Mouse (Mus musculus) Patski (cell line): ENCODE measurements at regions not wholly inside any gene's neighbourhood (a gene's known extent, or its start where the extent isn't known, plus 50 kb on each side); places are given as distances from the start of the nearest gene placed in this dataset.

Source experiments
- ATAC-seq: fragments of 100-300 bp; one replicate; pipeline ENCODE4 v1.8.0; 2021
- CTCF ChIA-PET: fragments of 350-600 bp; sonication (Branson Sonifier 250); formaldehyde crosslinking; loops from one replicate; lab custom pipeline; 2022; ENCODE audit warnings: inconsistent platforms; lab: Charles Lee
- POLR2A ChIA-PET: fragments of 350-600 bp; sonication (Branson Sonifier 250); formaldehyde crosslinking; loops from one replicate; lab custom pipeline; 2022; ENCODE audit warnings: antibody characterized with exemption, inconsistent platforms; lab: Charles Lee
- DNase-seq: peaks from one replicate; pipeline ENCODE4 v3.0.0-alpha.2; 2011; ENCODE audit warnings: low read depth, low spot score
- H3K27me3 ChIP-seq: fragments of 371-371 bp; one replicate; pipeline ENCODE4 v1.5.1; 2021
- CTCF ChIP-seq: fragments of 100-300 bp; IDR thresholded peaks from one replicate; pipeline ENCODE4 v1.5.1; 2021
- in situ Hi-C: fragments of 300-500 bp; cut with MboI; formaldehyde crosslinking; loops from 3 replicates; pipeline ENCODE4 v1.11.1; 2018; ENCODE audit warnings: low pct_unique_long_range_greater_than_20kb, mixed read lengths

DNA sequence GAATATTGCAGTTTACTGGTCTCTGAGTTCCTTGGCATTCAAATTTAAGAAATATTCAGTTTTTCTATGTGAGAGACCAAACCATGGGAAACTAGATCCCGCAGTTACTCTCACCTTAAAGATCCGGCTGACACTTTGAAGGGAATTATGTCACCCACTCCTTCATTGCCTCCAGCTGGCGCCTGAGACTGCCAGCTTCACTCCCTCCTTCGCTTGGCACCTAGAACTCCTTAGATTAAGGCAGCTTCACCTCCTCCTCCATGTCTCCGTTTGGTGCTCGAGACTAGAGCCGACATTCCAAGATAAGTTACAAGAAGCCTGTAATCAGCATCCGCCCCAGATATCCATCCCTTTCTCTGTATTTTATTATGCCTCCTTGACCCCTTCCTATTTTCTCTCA lies 269.3 kb upstream of the Slitrk4 start:
- ChIA-PET CTCF (no interaction called here), POLR2A (no interaction called here)
- no peak for TF ChIP-seq CTCF
- DNase-seq = no peak
- ATAC-seq = no peak
- H3K27me3 ChIP-seq = no peaks in the 10 kb centered on the region
- in situ Hi-C loops = no loop called here

DNA sequence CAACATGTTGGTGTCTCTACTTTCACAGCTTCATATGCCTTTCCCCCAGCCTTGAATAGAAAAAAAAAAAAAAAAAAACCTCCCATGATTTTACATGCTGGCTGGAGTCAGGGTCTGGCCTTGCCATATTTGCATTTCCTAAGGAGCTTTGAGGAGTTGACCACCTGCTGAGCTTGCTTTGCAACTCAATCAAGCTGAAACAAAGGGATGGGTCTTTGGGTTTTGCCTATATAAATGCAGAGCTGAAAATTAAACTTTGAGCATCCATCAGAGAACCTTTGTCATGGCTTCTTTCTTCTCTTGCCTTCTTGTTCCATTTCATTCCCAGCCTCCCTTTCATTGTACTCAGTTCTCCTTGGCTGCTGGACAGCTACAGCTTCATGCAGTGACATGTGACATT lies 228.2 kb upstream of the Slitrk4 start:
- peaks cover 4% of the 10 kb centered on the region for H3K27me3 ChIP-seq
- ATAC-seq = no peak
- no peak for DNase-seq
- in situ Hi-C loops = no loop called here
- ChIA-PET CTCF (interaction anchor here (0.6 kb wide), 1 partner anchor 293 kb away, joined by 3 read pairs; no protein-coding TSS in a partner anchor), POLR2A (no interaction called here)
- TF ChIP-seq CTCF = no peak
